Mouse (Mus musculus): Measurements from ENCODE around the gene Bhlha15. TPM values are rescaled to one million over a fixed set of nuclear protein-coding genes. Genes with fewer than 3 reads are reported as not detected.

The Bhlha15 gene
- total and polyA plus RNA-seq, 3 experiments, result 0.44 to 3.5 (median 1.4) TPM

- ATAC-seq (ENCODE audit: extremely low read depth, insufficient number of reproducible peaks, low FRiP score, poor library complexity, severe bottlenecking) (no peak), DNase-seq (ENCODE audit: low spot score) (no peak)
- peaks cover 13% of the 10 kb centered on the region for H3K4me1 ChIP-seq (ENCODE audit: insufficient read depth, low read depth, low read length)
- no peaks in the 10 kb centered on the region for H3K9me3 ChIP-seq (replicated peaks)
- peaks cover 9% of the 10 kb centered on the region; the same call in 1 of the 2 replicates for H3K27me3 ChIP-seq (ENCODE audit: insufficient read depth, low read length)
- TF ChIP-seq TAL1 (conservative IDR thresholded peaks at IDR 0.05; ENCODE audit: low read depth, low read length) (no peak), GATA1 (IDR thresholded peaks at IDR 0.05; ENCODE audit: borderline replicate concordance, low read length) (no peak), GATA2 (IDR thresholded peaks at IDR 0.05; ENCODE audit: borderline replicate concordance, low read depth, low read length) (no peak), CTCF (IDR thresholded peaks at IDR 0.05; ENCODE audit: low read depth, low read length) (no peak), POLR2AphosphoS5 (IDR thresholded peaks at IDR 0.05; ENCODE audit: insufficient replicate concordance, low read depth, low read length) (no peak)
- H3K4me3 ChIP-seq (ENCODE audit: low read depth, low read length), result no peak overlapping the region
- H3K36me3 ChIP-seq (replicated peaks), result peaks cover 30% of the 10 kb centered on the region
Measured at GRCm38 (mm10) chr5:144195567-144195966, 5.5 kb downstream of the Bhlha15 start.

DNA sequence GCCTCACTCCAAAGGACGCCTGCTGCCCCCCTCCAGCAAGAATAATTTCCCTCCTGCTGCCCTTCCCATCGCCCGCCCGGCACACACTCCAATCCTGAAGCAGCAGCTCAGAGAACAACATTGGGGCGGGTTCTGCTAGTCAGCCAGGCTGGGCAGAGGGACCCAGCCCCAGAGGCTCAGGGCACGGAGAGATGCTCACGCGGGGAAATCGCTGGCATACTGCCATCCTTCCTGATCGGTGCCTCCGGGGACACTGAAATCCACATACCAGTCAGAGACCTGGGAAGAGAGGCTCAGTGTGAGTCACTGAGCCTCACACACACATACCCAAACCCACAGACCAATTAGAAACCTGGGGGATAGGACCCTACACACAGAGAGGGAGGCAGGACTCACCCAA is 10.5 kb downstream of the Bhlha15 start:
- Histone ChIP-seq H3K4me3 (ENCODE audit: low read depth, low read length) (no peak overlapping the region), H3K9me3 (replicated peaks) (no peaks in the 10 kb centered on the region; the same call in 1 of the 2 replicates), H3K36me3 (replicated peaks) (peaks cover 8% of the 10 kb centered on the region), H3K4me1 (ENCODE audit: insufficient read depth, low read depth, low read length) (no peaks in the 10 kb centered on the region), H3K27me3 (ENCODE audit: insufficient read depth, low read length) (peaks cover 9% of the 10 kb centered on the region; the same call in 1 of the 2 replicates)
- ATAC-seq (ENCODE audit: extremely low read depth, insufficient number of reproducible peaks, low FRiP score, poor library complexity, severe bottlenecking), result no peak
- TF ChIP-seq TAL1 (conservative IDR thresholded peaks at IDR 0.05; ENCODE audit: low read depth, low read length) (no peak), POLR2AphosphoS5 (IDR thresholded peaks at IDR 0.05; ENCODE audit: insufficient replicate concordance, low read depth, low read length) (no peak)
- DNase-seq (ENCODE audit: low spot score), result no peak

GRCm38 (mm10) chr5:144202430-144202829 is 12.3 kb downstream of the Bhlha15 start:
- peaks cover 17% of the 10 kb centered on the region for H3K36me3 ChIP-seq (replicated peaks)
- peaks cover 9% of the 10 kb centered on the region; the same call in 1 of the 2 replicates for H3K27me3 ChIP-seq (ENCODE audit: insufficient read depth, low read length)
- ATAC-seq (ENCODE audit: extremely low read depth, insufficient number of reproducible peaks, low FRiP score, poor library complexity, severe bottlenecking), result no peak
- TF ChIP-seq GATA2 (IDR thresholded peaks at IDR 0.05; ENCODE audit: borderline replicate concordance, low read depth, low read length), result no peak
- no peak for TF ChIP-seq POLR2AphosphoS5 (IDR thresholded peaks at IDR 0.05; ENCODE audit: insufficient replicate concordance, low read depth, low read length)
- TF ChIP-seq GATA1 (IDR thresholded peaks at IDR 0.05; ENCODE audit: borderline replicate concordance, low read length), result no peak
- no peak for TF ChIP-seq TAL1 (conservative IDR thresholded peaks at IDR 0.05; ENCODE audit: low read depth, low read length)
- no peak for TF ChIP-seq CTCF (IDR thresholded peaks at IDR 0.05; ENCODE audit: low read depth, low read length)
- 0 out of 2 replicates have a peak, but pooled peaks cover 2% of the 10 kb centered on the region for H3K4me1 ChIP-seq (ENCODE audit: insufficient read depth, low read depth, low read length)
- no peak for DNase-seq (ENCODE audit: low spot score)
- no peak overlapping the region for H3K4me3 ChIP-seq (ENCODE audit: low read depth, low read length)
- H3K9me3 ChIP-seq (replicated peaks), result no peaks in the 10 kb centered on the region; the same call in 1 of the 2 replicates

DNA sequence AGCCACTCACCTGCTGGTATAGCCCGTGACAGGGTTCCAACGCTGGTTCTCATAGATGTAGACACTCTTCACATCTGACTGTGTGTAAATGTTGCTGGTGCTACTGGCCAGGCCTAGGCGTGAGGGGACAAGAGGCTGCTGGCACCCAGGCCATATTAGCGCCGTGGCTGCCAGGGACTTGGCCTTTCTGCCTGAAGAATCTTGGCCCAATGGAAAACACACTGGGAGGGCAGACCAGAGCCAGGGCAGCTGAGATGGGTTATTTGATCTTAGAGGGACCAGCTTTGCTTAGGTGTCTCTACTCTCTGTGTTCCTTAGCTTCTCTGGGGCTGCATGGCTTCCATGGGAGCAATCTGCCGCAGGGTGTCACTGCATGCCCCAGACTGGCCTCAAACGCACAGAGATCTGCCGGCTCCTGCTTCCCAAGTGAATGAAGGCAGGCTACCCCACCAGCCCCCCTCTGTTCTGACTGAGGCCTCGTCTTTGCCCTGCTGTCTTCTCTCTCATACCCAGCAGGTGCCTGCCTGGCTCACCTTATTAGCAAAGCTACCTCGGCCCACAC is 13.4 kb downstream of the Bhlha15 start:
- DNase-seq (ENCODE audit: low spot score) (no peak), ATAC-seq (ENCODE audit: extremely low read depth, insufficient number of reproducible peaks, low FRiP score, poor library complexity, severe bottlenecking) (no peak)
- Histone ChIP-seq H3K36me3 (replicated peaks) (peaks cover 23% of the 10 kb centered on the region), H3K9me3 (replicated peaks) (no peaks in the 10 kb centered on the region; the same call in 1 of the 2 replicates), H3K4me3 (ENCODE audit: low read depth, low read length) (no peak overlapping the region), H3K27me3 (ENCODE audit: insufficient read depth, low read length) (peaks cover 9% of the 10 kb centered on the region; the same call in 1 of the 2 replicates), H3K4me1 (ENCODE audit: insufficient read depth, low read depth, low read length) (0 out of 2 replicates have a peak, but pooled peaks cover 3% of the 10 kb centered on the region)
- TF ChIP-seq CTCF (IDR thresholded peaks at IDR 0.05; ENCODE audit: low read depth, low read length), result no peak
- no peak for TF ChIP-seq GATA2 (IDR thresholded peaks at IDR 0.05; ENCODE audit: borderline replicate concordance, low read depth, low read length)

- ATAC-seq (ENCODE audit: extremely low read depth, insufficient number of reproducible peaks, low FRiP score, poor library complexity, severe bottlenecking) (no peak), DNase-seq (ENCODE audit: low spot score) (no peak)
- H3K9me3 ChIP-seq (replicated peaks), result no peaks in the 10 kb centered on the region; the same call in 1 of the 2 replicates
- TF ChIP-seq POLR2AphosphoS5 (IDR thresholded peaks at IDR 0.05; ENCODE audit: insufficient replicate concordance, low read depth, low read length) (no peak), CTCF (IDR thresholded peaks at IDR 0.05; ENCODE audit: low read depth, low read length) (no peak), TAL1 (conservative IDR thresholded peaks at IDR 0.05; ENCODE audit: low read depth, low read length) (no peak), GATA1 (IDR thresholded peaks at IDR 0.05; ENCODE audit: borderline replicate concordance, low read length) (no peak), GATA2 (IDR thresholded peaks at IDR 0.05; ENCODE audit: borderline replicate concordance, low read depth, low read length) (no peak)
- peaks cover 9% of the 10 kb centered on the region; the same call in 1 of the 2 replicates for H3K27me3 ChIP-seq (ENCODE audit: insufficient read depth, low read length)
- H3K4me1 ChIP-seq (ENCODE audit: insufficient read depth, low read depth, low read length), result 0 out of 2 replicates have a peak, but pooled peaks cover 3% of the 10 kb centered on the region
- peaks cover 25% of the 10 kb centered on the region for H3K36me3 ChIP-seq (replicated peaks)
- no peak overlapping the region for H3K4me3 ChIP-seq (ENCODE audit: low read depth, low read length)
Measured at GRCm38 (mm10) chr5:144204303-144204702, 14.2 kb downstream of the Bhlha15 start.

DNA sequence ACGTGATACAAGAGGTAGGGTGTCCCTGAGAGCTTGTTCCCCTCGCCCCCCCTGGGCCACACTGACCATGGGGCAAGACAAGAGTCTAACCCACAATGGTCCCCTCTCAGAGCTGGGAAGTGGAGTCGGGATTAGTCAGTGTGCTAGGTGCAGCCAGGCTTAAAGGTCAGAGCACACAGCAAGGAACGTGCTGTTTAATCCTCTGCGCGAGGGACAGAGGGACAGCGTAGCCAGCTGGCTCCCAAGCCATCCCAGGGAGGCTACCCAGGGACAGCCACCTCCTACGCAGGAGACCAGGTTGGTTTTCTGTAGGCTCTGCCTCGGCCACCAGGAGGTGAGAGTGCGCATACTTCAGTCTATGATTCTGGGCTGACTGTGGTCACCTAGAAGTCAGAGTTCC is 14.8 kb downstream of the Bhlha15 start:
- no peaks in the 10 kb centered on the region; the same call in 1 of the 2 replicates for H3K9me3 ChIP-seq (replicated peaks)
- TF ChIP-seq GATA1 (IDR thresholded peaks at IDR 0.05; ENCODE audit: borderline replicate concordance, low read length), result no peak
- TF ChIP-seq TAL1 (conservative IDR thresholded peaks at IDR 0.05; ENCODE audit: low read depth, low read length), result no peak
- no peak for TF ChIP-seq POLR2AphosphoS5 (IDR thresholded peaks at IDR 0.05; ENCODE audit: insufficient replicate concordance, low read depth, low read length)
- TF ChIP-seq GATA2 (IDR thresholded peaks at IDR 0.05; ENCODE audit: borderline replicate concordance, low read depth, low read length), result no peak
- no peak for TF ChIP-seq CTCF (IDR thresholded peaks at IDR 0.05; ENCODE audit: low read depth, low read length)
- DNase-seq (ENCODE audit: low spot score), result no peak
- H3K27me3 ChIP-seq (ENCODE audit: insufficient read depth, low read length), result peaks cover 7% of the 10 kb centered on the region; the same call in 1 of the 2 replicates
- no peak overlapping the region for H3K4me3 ChIP-seq (ENCODE audit: low read depth, low read length)
- peaks cover 29% of the 10 kb centered on the region for H3K36me3 ChIP-seq (replicated peaks)
- H3K4me1 ChIP-seq (ENCODE audit: insufficient read depth, low read depth, low read length), result 0 out of 2 replicates have a peak, but pooled peaks cover 3% of the 10 kb centered on the region
- ATAC-seq (ENCODE audit: extremely low read depth, insufficient number of reproducible peaks, low FRiP score, poor library complexity, severe bottlenecking), result no peak
